Mouse (Mus musculus) hindbrain, embryonic 14.5 days (tissue): ENCODE measurements around the gene Atg4a-ps. TPM values are rescaled to one million over a fixed set of nuclear protein-coding genes. Genes with fewer than 3 reads are reported as not detected.
A peak's percentile ranks its signal among the peaks of the same experiment; 100 is the strongest.

Source experiments
- ATAC-seq: fragments of 200-750 bp; cut with Nextera tagmentation; 2 replicates; pipeline ENCODE4 v1.8.0; 2017; ENCODE audit warnings: moderate number of reproducible peaks, mild to moderate bottlenecking, moderate TSS enrichment, moderate library complexity; ENCODE audit not compliant: low FRiP score
- DNase-seq: peaks from one replicate; pipeline ENCODE4 v3.0.0-alpha.2; 2015; ENCODE audit warnings: low spot score
- H3K27ac ChIP-seq: fragments of 300-500 bp; sonication (generic); 2 replicates; pipeline ENCODE4 v1.5.1; 2014; ENCODE audit warnings: mild to moderate bottlenecking, moderate library complexity
- H3K27me3 ChIP-seq: fragments of 300-500 bp; sonication (generic); 2 replicates; pipeline ENCODE4 v1.6.1; 2014; ENCODE audit warnings: mild to moderate bottlenecking, low read length, mixed read lengths; ENCODE audit not compliant: control insufficient read depth, insufficient read depth
- H3K36me3 ChIP-seq: fragments of 300-500 bp; sonication (generic); replicated peaks from 2 replicates; pipeline ENCODE4 v1.6.1; 2014; ENCODE audit not compliant: control insufficient read depth, insufficient read depth
- H3K4me1 ChIP-seq: fragments of 300-500 bp; sonication (generic); replicated peaks from 2 replicates; pipeline ENCODE4 v1.6.1; 2014; ENCODE audit warnings: antibody characterized with exemption, low read length, mixed read lengths; ENCODE audit not compliant: control insufficient read depth, insufficient read depth
- H3K4me2 ChIP-seq: fragments of 300-500 bp; sonication (generic); replicated peaks from 2 replicates; pipeline ENCODE4 v1.6.1; 2014; ENCODE audit warnings: mild to moderate bottlenecking, moderate library complexity
- H3K4me3 ChIP-seq: fragments of 300-500 bp; sonication (generic); replicated peaks from 2 replicates; pipeline ENCODE4 v1.5.1; 2014; ENCODE audit warnings: mild to moderate bottlenecking, low read length
- H3K9ac ChIP-seq: fragments of 300-500 bp; sonication (generic); 2 replicates; pipeline ENCODE4 v1.6.1; 2014
- H3K9me3 ChIP-seq: fragments of 300-500 bp; sonication (generic); 2 replicates; pipeline ENCODE4 v1.6.1; 2016; ENCODE audit warnings: low read length; ENCODE audit not compliant: control insufficient read depth
- WGBS: fragments of 180-500 bp; shearing (Covaris S2); extraction: QIAGEN DNeasy Blood & Tissue Kit; methylation state at CpG from one replicate; pipeline ENCODE4 v1.1.7; 2014; 5-methylcytosine and 5-hydroxymethylcytosine counted together
- polyA plus RNA-seq: library from polyadenylated mRNA; unstranded; fragments of >200 nt; fragmentation: Nextera tagmentation; extraction: Ambion mirVana; gene quantifications from 2 replicates; pipeline ENCODE4 v1.2.1, GENCODE M21; 2014

Gene Atg4a-ps
- polyA plus RNA-seq, 1 experiment from 2014 or later: 0.11 TPM

- no peak for DNase-seq
- WGBS: 91% methylated on average over 3 of the region's 3 CpGs
- no peaks in the 10 kb centered on the region for H3K4me1 ChIP-seq
These were observed 17.5 kb upstream of the Atg4a-ps start for GRCm38 (mm10) chr3:103663385-103663784.

DNA sequence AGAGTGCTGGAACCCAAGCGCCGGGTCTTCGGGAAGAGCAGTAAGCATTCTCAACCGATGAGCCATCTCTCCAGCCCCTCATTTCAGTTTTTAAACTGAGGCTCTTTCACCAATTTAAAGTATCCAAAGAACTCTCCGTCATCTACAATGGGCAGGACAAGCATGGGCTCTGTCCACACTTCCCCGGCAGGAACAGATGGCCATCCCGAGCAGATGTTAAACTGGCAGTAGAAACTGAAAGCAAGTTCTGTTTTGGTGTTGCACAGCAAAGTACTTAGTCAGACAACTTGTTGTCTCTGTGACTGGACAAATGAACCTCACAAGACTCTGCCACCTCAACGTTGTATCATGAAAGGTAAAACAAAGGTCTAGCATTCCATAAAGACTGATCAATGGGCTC, 15.8 kb upstream of the Atg4a-ps start:
- Histone ChIP-seq H3K4me2 (no peak overlapping the region), H3K4me1 (peaks cover 6% of the 10 kb centered on the region; the same call in 1 of the 2 replicates), H3K9me3 (peaks cover 5% of the 10 kb centered on the region; the same call in 1 of the 2 replicates), H3K27ac (no peak overlapping the region), H3K27me3 (no peaks in the 10 kb centered on the region), H3K9ac (no peak overlapping the region), H3K4me3 (no peak overlapping the region), H3K36me3 (no peaks in the 10 kb centered on the region)
- 88% methylated on average over 8 of the region's 8 CpGs for WGBS
- ATAC-seq: no peak
- no peak for DNase-seq

More at GRCm38 (mm10) chr3:103663385-103663784, 17.5 kb upstream of the Atg4a-ps start:
- no peak for ATAC-seq
- Histone ChIP-seq H3K4me2 (no peak overlapping the region), H3K9ac (no peak overlapping the region), H3K4me3 (no peak overlapping the region), H3K9me3 (peaks cover 5% of the 10 kb centered on the region; the same call in 1 of the 2 replicates), H3K27me3 (no peaks in the 10 kb centered on the region), H3K27ac (no peak overlapping the region), H3K36me3 (no peaks in the 10 kb centered on the region)

DNA sequence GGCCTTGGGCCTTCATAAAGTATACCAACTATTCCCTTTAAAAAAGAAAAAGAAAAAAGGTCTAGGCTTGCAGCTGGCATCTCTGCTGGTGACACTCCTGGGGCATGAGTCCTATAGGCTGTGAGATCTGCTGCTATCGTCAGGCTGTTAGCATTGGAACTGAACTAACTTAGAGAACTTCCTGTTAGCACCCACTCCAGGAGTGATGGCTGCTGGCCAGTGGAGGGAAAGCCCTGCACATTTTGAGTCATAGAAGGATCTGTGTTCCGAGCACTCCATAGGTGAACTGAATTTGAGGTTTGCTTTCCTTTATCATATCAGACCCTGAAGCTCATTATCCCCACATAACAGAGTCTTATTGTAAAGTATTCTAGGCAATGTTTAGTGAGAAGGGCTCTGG, 14.1 kb upstream of the Atg4a-ps start:
- no peak for ATAC-seq
- no peak overlapping the region for H3K9ac ChIP-seq
- no peaks in the 10 kb centered on the region for H3K27me3 ChIP-seq
- H3K36me3 ChIP-seq: no peaks in the 10 kb centered on the region
- DNase-seq: no peak
- H3K4me2 ChIP-seq: no peak overlapping the region
- H3K9me3 ChIP-seq: no peaks in the 10 kb centered on the region
- WGBS: 76% methylated on average over 2 of the region's 2 CpGs
- H3K4me3 ChIP-seq: no peak overlapping the region
- peaks cover 6% of the 10 kb centered on the region; the same call in 1 of the 2 replicates for H3K4me1 ChIP-seq
- H3K27ac ChIP-seq: no peak overlapping the region

DNA sequence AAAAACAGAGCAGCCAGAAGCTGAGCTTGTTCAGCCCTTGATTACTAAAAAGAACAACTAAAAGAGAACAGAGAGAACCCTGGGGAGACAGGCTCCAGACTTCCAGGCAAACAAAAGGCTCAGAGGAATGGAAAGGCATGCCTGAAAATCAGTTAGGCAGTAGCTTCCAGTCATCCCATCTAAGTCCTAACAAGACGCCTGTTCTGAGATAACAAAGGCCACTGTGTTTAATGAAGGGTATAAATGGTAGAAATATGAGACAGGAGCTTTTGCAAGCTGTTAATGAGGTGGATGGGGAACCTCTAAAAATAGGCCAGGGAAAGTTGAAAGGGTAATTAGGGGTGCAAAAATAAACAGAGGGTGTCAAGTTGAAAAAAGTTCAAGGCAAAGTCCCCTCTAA, 4.5 kb upstream of the Atg4a-ps start:
- no peak overlapping the region for H3K4me3 ChIP-seq
- H3K27me3 ChIP-seq: no peaks in the 10 kb centered on the region
- H3K4me1 ChIP-seq: no peaks in the 10 kb centered on the region
- DNase-seq: no peak
- WGBS: 20% methylated on average over 1 of the region's 1 CpGs
- H3K9ac ChIP-seq: no peak overlapping the region
- no peak overlapping the region for H3K27ac ChIP-seq
- no peak overlapping the region for H3K4me2 ChIP-seq
- no peaks in the 10 kb centered on the region for H3K9me3 ChIP-seq
- ATAC-seq: no peak
- no peaks in the 10 kb centered on the region for H3K36me3 ChIP-seq

- no peak overlapping the region for H3K4me2 ChIP-seq
- H3K9ac ChIP-seq: no peak overlapping the region
- H3K4me1 ChIP-seq: no peaks in the 10 kb centered on the region
- H3K27ac ChIP-seq: no peak overlapping the region
- DNase-seq: no peak
- H3K27me3 ChIP-seq: no peaks in the 10 kb centered on the region
- no peaks in the 10 kb centered on the region for H3K9me3 ChIP-seq
- H3K4me3 ChIP-seq: no peak overlapping the region
- WGBS: 83% methylated on average over 6 of the region's 6 CpGs
- no peak for ATAC-seq
- H3K36me3 ChIP-seq: no peaks in the 10 kb centered on the region
These were observed 3.8 kb upstream of the Atg4a-ps start for GRCm38 (mm10) chr3:103649716-103650115.

DNA sequence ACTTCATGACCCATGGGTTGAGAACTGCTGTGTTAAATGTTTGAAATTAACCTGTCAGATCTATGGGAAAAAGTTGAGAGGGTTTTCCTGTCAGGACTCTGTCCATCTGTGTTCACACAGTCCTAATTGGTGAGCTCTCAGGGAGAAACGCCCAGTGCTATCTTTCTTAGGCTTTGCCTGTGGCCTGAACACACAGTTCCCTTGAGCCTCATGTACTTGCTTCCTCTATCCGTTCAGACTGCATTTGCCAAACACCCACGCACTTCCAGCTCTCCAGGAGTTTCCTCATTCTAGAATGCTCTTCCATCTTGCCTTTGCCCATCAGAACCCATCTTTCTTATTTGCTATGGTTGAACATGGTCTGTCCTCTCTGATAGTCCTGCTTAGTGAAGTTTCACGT, 2.6 kb upstream of the Atg4a-ps start:
- H3K4me1 ChIP-seq: no peaks in the 10 kb centered on the region
- H3K4me2 ChIP-seq: no peak overlapping the region
- H3K9me3 ChIP-seq: no peaks in the 10 kb centered on the region
- ATAC-seq (no peak), DNase-seq (no peak)
- H3K9ac ChIP-seq: no peak overlapping the region
- no peak overlapping the region for H3K27ac ChIP-seq
- no peak overlapping the region for H3K4me3 ChIP-seq
- WGBS: 86% methylated on average over 4 of the region's 4 CpGs
- no peaks in the 10 kb centered on the region for H3K27me3 ChIP-seq
- no peaks in the 10 kb centered on the region for H3K36me3 ChIP-seq

DNA sequence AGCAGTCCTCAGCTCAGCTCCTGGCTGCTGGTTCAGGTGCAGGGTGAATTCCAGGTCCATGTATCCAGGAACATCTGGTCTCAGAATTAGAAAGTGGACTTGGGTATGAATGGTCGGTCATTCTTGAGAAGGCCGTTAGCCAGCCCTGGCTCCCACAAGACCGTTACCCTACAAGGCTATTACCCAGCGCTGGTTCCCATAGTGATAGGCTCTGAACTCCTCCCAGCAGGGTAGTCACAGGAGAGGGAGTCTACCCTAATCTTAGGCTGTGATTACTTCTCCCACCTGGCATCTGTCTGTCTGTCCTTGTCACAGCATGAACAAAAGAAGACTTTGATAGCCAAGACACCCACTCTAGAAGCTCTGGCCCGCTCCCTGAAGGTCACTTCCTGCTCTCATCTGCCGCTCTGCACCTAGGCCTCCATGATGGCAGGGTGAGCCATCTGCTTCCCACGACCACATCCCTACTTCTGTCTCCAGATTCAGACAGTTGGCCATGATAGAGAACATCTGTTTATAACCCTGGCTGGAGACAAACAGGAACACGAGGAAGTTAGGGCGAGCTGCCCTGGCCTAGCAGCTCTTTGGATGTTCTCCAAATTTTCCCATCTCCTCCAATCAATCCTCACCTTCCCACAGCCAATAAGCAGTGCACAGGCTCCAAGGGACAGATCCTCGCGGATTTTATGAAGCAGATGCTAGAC, 1.4 kb upstream of the Atg4a-ps start:
- H3K27ac ChIP-seq: no peak overlapping the region
- H3K4me2 ChIP-seq: no peak overlapping the region
- H3K9ac ChIP-seq: no peak overlapping the region
- H3K4me3 ChIP-seq: no peak overlapping the region
- no peaks in the 10 kb centered on the region for H3K36me3 ChIP-seq
- WGBS: 87% methylated on average over 11 of the region's 11 CpGs
- H3K27me3 ChIP-seq: no peaks in the 10 kb centered on the region
- H3K9me3 ChIP-seq: no peaks in the 10 kb centered on the region
- ATAC-seq (no peak), DNase-seq (no peak)
- H3K4me1 ChIP-seq: no peaks in the 10 kb centered on the region

GRCm38 (mm10) chr3:103641301-103641700, 4.6 kb downstream of the Atg4a-ps start:
- Histone ChIP-seq H3K9ac (no peak overlapping the region), H3K4me3 (no peak overlapping the region), H3K27me3 (no peaks in the 10 kb centered on the region), H3K36me3 (no peaks in the 10 kb centered on the region), H3K4me1 (0 out of 2 replicates have a peak, but pooled peaks cover 3% of the 10 kb centered on the region), H3K4me2 (no peak overlapping the region), H3K9me3 (no peaks in the 10 kb centered on the region), H3K27ac (no peak overlapping the region)
- DNase-seq (no peak), ATAC-seq (0 out of 2 replicates have a peak, but pooled peaks have one; percentile 37)
- WGBS: 33% methylated on average over 7 of the region's 7 CpGs

DNA sequence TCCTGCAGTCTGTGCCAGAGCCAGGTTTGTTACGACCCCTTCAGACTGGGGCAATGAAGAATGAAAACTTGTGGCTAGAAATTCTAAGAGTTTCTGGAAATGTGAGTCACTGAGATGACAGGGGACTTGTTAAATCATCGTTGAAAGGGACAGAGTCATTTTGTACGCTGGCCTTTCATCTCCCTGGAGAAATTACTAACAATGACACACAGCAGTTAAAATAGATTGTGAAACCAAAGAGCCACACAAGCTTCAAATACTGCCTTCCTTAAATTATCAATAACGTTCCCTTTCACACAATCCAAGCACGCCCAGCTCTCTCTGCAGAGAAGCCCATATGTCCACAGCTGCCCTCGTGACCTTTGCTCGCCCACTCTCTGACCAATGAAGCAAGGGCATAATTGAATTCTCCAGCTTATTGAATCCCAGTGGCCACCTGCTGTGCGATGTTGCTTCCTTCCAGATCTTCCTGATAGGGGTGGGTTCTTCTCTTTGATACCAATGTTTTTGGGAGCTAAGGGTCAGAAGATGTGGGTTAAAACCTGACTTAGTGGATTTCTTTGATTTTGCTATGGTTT, 5.6 kb downstream of the Atg4a-ps start:
- Histone ChIP-seq H3K9me3 (no peaks in the 10 kb centered on the region), H3K9ac (no peak overlapping the region), H3K4me2 (no peak overlapping the region), H3K36me3 (no peaks in the 10 kb centered on the region), H3K27me3 (no peaks in the 10 kb centered on the region), H3K4me3 (no peak overlapping the region), H3K27ac (no peak overlapping the region), H3K4me1 (0 out of 2 replicates have a peak, but pooled peaks cover 3% of the 10 kb centered on the region)
- 17% methylated on average over 8 of the region's 8 CpGs for WGBS
- ATAC-seq: no peak
- DNase-seq: no peak
